Mouse (Mus musculus) neural tube, embryonic 14.5 days (tissue): ENCODE measurements at regions not wholly inside any gene's neighbourhood (a gene's known extent, or its start where the extent isn't known, plus 50 kb on each side); places are given as distances from the start of the nearest gene placed in this dataset.

Source experiments
- ATAC-seq: fragments of 200-750 bp; cut with Nextera tagmentation; 2 replicates; pipeline ENCODE4 v1.8.0; 2017; ENCODE audit warnings: low read depth, mild to moderate bottlenecking, moderate TSS enrichment, moderate library complexity
- H3K27ac ChIP-seq: fragments of 300-500 bp; sonication (generic); 2 replicates; pipeline ENCODE4 v1.5.1; 2014; ENCODE audit warnings: low read depth, mild to moderate bottlenecking, control low read depth, low read length, moderate library complexity, mixed read lengths
- H3K27me3 ChIP-seq: fragments of 300-500 bp; sonication (generic); 2 replicates; pipeline ENCODE4 v1.6.1; 2014; ENCODE audit warnings: low read length; ENCODE audit not compliant: control insufficient read depth, insufficient read depth
- H3K36me3 ChIP-seq: fragments of 300-500 bp; sonication (generic); 2 replicates; pipeline ENCODE4 v1.6.1; 2014; ENCODE audit warnings: low read length, mixed read lengths; ENCODE audit not compliant: control insufficient read depth, insufficient read depth
- H3K4me1 ChIP-seq: fragments of 300-500 bp; sonication (generic); 2 replicates; pipeline ENCODE4 v1.6.1; 2014; ENCODE audit warnings: low read length; ENCODE audit not compliant: control insufficient read depth, insufficient read depth
- H3K4me2 ChIP-seq: fragments of 300-500 bp; sonication (generic); 2 replicates; pipeline ENCODE4 v1.6.1; 2014; ENCODE audit warnings: mild to moderate bottlenecking, low read depth, low read length, control low read depth
- H3K4me3 ChIP-seq: fragments of 300-500 bp; sonication (generic); 2 replicates; pipeline ENCODE4 v1.5.1; 2014; ENCODE audit warnings: low read depth, low read length, control low read depth, mixed read lengths
- H3K9ac ChIP-seq: fragments of 300-500 bp; sonication (generic); replicated peaks from 2 replicates; pipeline ENCODE4 v1.6.1; 2014; ENCODE audit warnings: low read depth, mild to moderate bottlenecking, control low read depth, low read length, mixed read lengths
- H3K9me3 ChIP-seq: fragments of 300-500 bp; sonication (generic); 2 replicates; pipeline ENCODE4 v1.6.1; 2016; ENCODE audit warnings: low read length; ENCODE audit not compliant: control insufficient read depth
- WGBS: fragments of 180-500 bp; shearing (Covaris S2); extraction: QIAGEN DNeasy Blood & Tissue Kit; methylation state at CpG from one replicate; pipeline ENCODE4 v1.1.7; 2014; 5-methylcytosine and 5-hydroxymethylcytosine counted together

DNA sequence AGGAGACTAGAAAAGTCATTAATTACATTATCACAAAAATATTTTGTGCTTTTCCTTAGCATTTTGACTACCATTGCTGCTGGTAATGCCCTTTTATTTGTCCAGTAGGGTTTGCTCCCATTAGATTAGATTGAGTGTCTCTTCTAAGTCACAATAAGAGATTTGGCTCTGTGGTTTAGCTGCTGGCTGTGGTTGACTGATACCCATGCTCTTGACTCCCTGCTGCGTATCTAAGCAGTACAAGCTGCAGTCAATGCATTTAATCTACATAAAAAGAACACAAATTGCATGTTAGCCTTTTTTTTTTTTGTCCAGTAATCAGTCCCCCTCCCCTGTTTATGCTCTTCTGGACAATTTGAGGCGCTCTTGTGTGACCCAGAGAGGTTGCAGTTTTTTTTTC, 133.0 kb upstream of the Rai2 start:
- ATAC-seq = no peak; the same call in 1 of the 2 replicates
- 41% methylated on average over 2 of the region's 2 CpGs for WGBS

DNA sequence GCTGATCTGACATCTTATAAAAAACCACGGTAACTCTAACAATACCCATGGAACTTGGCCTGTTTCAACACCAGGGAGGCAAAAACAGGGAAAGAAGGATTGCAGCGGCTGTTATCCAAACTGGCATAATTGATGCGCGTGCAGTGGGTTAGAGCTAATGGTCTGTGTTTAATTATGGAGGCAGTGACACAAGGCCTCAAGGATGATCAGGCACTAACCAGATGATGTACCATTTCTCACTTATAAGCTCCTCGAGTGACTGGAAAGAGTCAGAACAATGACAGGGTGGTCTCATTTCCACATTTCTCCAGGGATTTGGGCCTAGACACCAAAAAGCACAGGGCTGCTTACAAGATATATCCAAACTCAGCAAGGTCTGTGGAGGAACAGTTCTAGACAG, 83.0 kb upstream of the Rai2 start:
- Histone ChIP-seq H3K36me3 (no peaks in the 10 kb centered on the region), H3K4me3 (no peak overlapping the region), H3K9ac (no peak overlapping the region), H3K4me2 (no peak overlapping the region), H3K4me1 (no peaks in the 10 kb centered on the region), H3K9me3 (no peaks in the 10 kb centered on the region), H3K27ac (no peak overlapping the region), H3K27me3 (no peaks in the 10 kb centered on the region)
- ATAC-seq = peak; percentile 68; the same call in 1 of the 2 replicates
- WGBS = 39% methylated on average over 5 of the region's 5 CpGs

More for the DNA sequence above, 133.0 kb upstream of the Rai2 start:
- no peak overlapping the region for H3K27ac ChIP-seq
- no peak overlapping the region for H3K4me3 ChIP-seq
- no peaks in the 10 kb centered on the region for H3K4me1 ChIP-seq
- H3K36me3 ChIP-seq = no peaks in the 10 kb centered on the region
- no peaks in the 10 kb centered on the region for H3K9me3 ChIP-seq
- no peak overlapping the region for H3K4me2 ChIP-seq
- no peaks in the 10 kb centered on the region for H3K27me3 ChIP-seq
- H3K9ac ChIP-seq = no peak overlapping the region

DNA sequence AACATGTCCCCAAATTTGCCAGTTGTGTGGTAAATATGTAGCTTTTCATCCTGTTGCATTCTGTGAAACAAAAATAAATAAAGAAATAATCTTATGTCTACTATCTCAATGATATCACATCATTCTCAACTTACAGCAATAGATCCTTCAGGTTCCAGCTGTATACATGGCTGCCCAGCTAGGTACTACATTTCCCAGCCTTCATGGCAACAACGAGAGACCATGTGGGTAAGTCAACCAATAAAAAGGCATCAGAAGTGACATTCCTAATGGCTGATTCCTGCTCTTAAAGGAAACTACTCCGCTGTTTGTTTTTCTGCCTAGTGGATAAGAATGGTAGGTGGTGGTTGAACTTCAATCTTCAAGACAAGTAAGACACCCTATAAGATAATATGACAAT, 82.5 kb upstream of the Rai2 start:
- ATAC-seq = peak; percentile 96
- Histone ChIP-seq H3K4me2 (no peak overlapping the region), H3K9me3 (no peaks in the 10 kb centered on the region), H3K27ac (no peak overlapping the region), H3K36me3 (no peaks in the 10 kb centered on the region), H3K27me3 (no peaks in the 10 kb centered on the region), H3K4me3 (no peak overlapping the region), H3K4me1 (no peaks in the 10 kb centered on the region), H3K9ac (no peak overlapping the region)
- 67% methylated on average over 2 of the region's 2 CpGs for WGBS

DNA sequence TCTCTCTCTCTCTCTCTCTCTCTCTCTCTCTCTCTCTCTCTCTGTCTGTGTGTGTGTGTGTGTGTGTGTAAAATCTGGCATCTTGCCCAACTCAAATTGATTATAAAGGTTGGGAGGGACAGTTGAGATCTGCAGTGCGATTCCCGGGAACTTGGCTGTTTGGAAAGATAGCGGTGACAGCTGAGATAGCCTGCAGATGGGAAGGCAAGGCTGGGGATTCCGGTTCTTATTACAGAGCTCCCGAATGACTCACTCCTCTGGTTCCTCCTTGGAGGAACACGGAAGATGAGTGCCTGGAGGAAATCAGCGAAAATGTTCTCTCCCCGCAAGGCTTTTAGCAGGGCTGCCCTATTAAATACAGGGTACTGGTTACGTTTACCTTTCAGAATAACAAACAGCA, 81.2 kb upstream of the Rai2 start:
- ATAC-seq = 0 out of 2 replicates have a peak, but pooled peaks have one; percentile 4
- Histone ChIP-seq H3K36me3 (no peaks in the 10 kb centered on the region), H3K27me3 (no peaks in the 10 kb centered on the region), H3K4me2 (no peak overlapping the region), H3K4me3 (no peak overlapping the region), H3K9me3 (no peaks in the 10 kb centered on the region), H3K4me1 (no peaks in the 10 kb centered on the region), H3K9ac (no peak overlapping the region), H3K27ac (no peak overlapping the region)
- WGBS = 55% methylated on average over 9 of the region's 9 CpGs

DNA sequence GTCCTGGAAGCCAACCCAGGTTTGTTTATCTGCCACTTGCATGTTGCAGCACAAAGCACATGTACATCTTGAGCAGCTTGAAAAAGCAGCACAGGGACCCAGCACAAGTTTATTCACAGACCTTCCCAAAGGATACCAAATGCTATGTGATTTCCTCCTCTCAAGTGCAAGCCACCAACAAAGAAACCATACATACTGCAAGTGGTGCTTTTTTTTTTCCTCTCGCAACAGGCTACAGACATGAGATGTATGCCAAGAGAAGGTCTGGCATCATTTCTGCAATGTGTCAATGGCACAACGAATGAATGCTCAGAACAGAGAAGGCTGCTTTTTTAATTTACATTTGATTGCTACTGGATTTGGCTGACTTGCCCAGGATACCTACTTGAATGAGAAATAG, 63.8 kb upstream of the Rai2 start:
- Histone ChIP-seq H3K9me3 (no peaks in the 10 kb centered on the region), H3K27me3 (no peaks in the 10 kb centered on the region), H3K9ac (no peak overlapping the region), H3K4me3 (no peak overlapping the region), H3K27ac (no peak overlapping the region), H3K36me3 (no peaks in the 10 kb centered on the region), H3K4me2 (no peak overlapping the region), H3K4me1 (no peaks in the 10 kb centered on the region)
- 75% methylated on average over 2 of the region's 2 CpGs for WGBS
- ATAC-seq = no peak

DNA sequence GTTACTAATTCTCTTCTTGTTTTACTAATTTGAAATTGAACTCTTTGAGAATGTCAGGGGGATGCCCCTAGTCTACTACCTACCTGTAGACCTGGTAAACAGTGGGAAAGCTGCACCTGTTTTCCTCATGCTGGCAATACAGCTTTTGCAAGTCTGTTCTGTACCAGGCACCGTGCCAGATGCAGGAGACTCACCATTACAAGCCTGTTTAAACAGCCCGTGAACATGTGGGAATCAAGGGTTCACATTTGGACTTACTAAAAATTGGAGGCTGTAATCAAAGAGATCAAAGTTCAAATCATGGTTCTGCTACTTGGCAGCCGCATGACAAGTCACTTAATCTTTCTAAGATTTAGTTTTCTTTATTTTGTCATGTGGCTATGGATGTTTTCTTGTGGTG, 56.8 kb upstream of the Rai2 start:
- WGBS = 85% methylated on average over 3 of the region's 3 CpGs
- Histone ChIP-seq H3K9me3 (no peaks in the 10 kb centered on the region), H3K27ac (no peak overlapping the region), H3K4me1 (no peaks in the 10 kb centered on the region), H3K9ac (no peak overlapping the region), H3K4me3 (no peak overlapping the region), H3K27me3 (no peaks in the 10 kb centered on the region), H3K36me3 (no peaks in the 10 kb centered on the region), H3K4me2 (no peak overlapping the region)
- ATAC-seq = no peak

DNA sequence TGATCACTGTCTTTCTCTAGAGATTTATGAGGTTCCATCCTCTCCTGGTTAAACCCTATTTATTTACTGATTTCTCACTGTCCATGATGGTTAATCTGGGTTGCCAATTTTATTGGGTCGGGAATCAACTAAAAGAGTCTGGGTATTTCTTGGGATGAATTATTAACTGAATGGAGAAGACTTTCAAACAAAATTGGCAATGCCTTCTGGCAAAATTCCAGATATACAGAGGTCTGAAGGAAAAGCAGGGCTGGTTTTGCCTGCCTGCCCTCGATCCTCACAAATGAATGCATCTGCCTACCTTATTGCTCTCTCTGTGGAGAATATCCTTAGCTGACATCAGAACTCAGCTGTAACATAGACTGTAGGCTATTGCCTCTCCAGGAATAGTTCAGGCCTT, 54.9 kb upstream of the Rai2 start:
- 91% methylated on average over 2 of the region's 2 CpGs for WGBS
- no peak for ATAC-seq
- H3K4me2 ChIP-seq = no peak overlapping the region
- no peak overlapping the region for H3K9ac ChIP-seq
- no peaks in the 10 kb centered on the region for H3K36me3 ChIP-seq
- H3K9me3 ChIP-seq = no peaks in the 10 kb centered on the region
- no peaks in the 10 kb centered on the region for H3K27me3 ChIP-seq
- H3K27ac ChIP-seq = no peak overlapping the region
- no peaks in the 10 kb centered on the region for H3K4me1 ChIP-seq
- H3K4me3 ChIP-seq = no peak overlapping the region
